Mouse (Mus musculus): ENCODE data around the gene Rarg. TPM values are rescaled to one million over a fixed set of nuclear protein-coding genes. Genes with fewer than 3 reads are reported as not detected.

Gene Rarg
- total RNA-seq, 1 experiment from 2014 or later = 26.6 TPM

GRCm38 (mm10) chr15:102191699-102192098, 65.6 kb downstream of the Rarg start:
- no peak for ATAC-seq (replicated peaks; ENCODE audit: insufficient number of reproducible peaks, low FRiP score, low TSS enrichment, poor library complexity, severe bottlenecking)

GRCm38 (mm10) chr15:102188883-102189282, 68.4 kb downstream of the Rarg start:
- no peak for ATAC-seq (replicated peaks; ENCODE audit: insufficient number of reproducible peaks, low FRiP score, low TSS enrichment, poor library complexity, severe bottlenecking)

GRCm38 (mm10) chr15:102188096-102188495, 69.2 kb downstream of the Rarg start:
- no peak for ATAC-seq (replicated peaks; ENCODE audit: insufficient number of reproducible peaks, low FRiP score, low TSS enrichment, poor library complexity, severe bottlenecking)

- ATAC-seq (replicated peaks; ENCODE audit: insufficient number of reproducible peaks, low FRiP score, low TSS enrichment, poor library complexity, severe bottlenecking) = no peak
Measured at GRCm38 (mm10) chr15:102186239-102186638, 71.1 kb downstream of the Rarg start.

Other genes with a start within 250 kb of the Rarg start
- 1.1 to 4.4 TPM (median 3.5 TPM) in 3 replicates for gene Krt18, start 229.3 kb downstream of the Rarg start, total RNA-seq (2017)
- 248 to 278 TPM (median 251 TPM) in 3 replicates for gene Eif4b, start 183.7 kb downstream of the Rarg start, total RNA-seq (2017)
- gene Tns2, start 157.1 kb downstream of the Rarg start, total RNA-seq (2017) = 5.7 TPM in 1 of 3 replicates, not detected in the others
- gene Spryd3, start 121.3 kb downstream of the Rarg start, total RNA-seq (2017) = 49.3 to 56.3 TPM (median 49.3 TPM) in 3 replicates
- 0.38 to 1.4 TPM (median 0.68 TPM) in 3 replicates for gene Igfbp6, start 113.2 kb downstream of the Rarg start, total RNA-seq (2017)
- gene Soat2, start 107.0 kb downstream of the Rarg start, total RNA-seq (2017) = 6.2 to 25.0 TPM (median 10.2 TPM) in 3 replicates
- 58.9 to 62.9 TPM (median 60.3 TPM) in 3 replicates for gene Zfp740, start 54.3 kb downstream of the Rarg start, total RNA-seq (2017)
- gene Csad, start 52.8 kb downstream of the Rarg start, total RNA-seq (2017) = 4.1 to 11.2 TPM (median 8.1 TPM) in 3 replicates
- gene Itgb7, start 25.6 kb downstream of the Rarg start, total RNA-seq (2017) = 533 to 618 TPM (median 601 TPM) in 3 replicates
- gene Gm9918, start 13.0 kb upstream of the Rarg start, total RNA-seq (2017) = not detected in 3 replicates
- 30.1 to 39.1 TPM (median 34.0 TPM) in 3 replicates for gene Mfsd5, start 21.9 kb upstream of the Rarg start, total RNA-seq (2017)
- gene Espl1, start 38.7 kb upstream of the Rarg start, total RNA-seq (2017) = 0.76 to 4.6 TPM (median 4.0 TPM) in 3 replicates
- 576 to 776 TPM (median 626 TPM) in 3 replicates for gene Pfdn5, start 68.6 kb upstream of the Rarg start, total RNA-seq (2017)
- 20.0 to 37.9 TPM (median 27.2 TPM) in 3 replicates for gene Myg1, start 74.2 kb upstream of the Rarg start, total RNA-seq (2017)
- gene Aaas, start 93.3 kb upstream of the Rarg start, total RNA-seq (2017) = 16.5 to 50.9 TPM (median 46.2 TPM) in 3 replicates
- not detected in 3 replicates for gene Sp7, start 109.7 kb upstream of the Rarg start, total RNA-seq (2017)
- 66.1 to 99.7 TPM (median 74.8 TPM) in 3 replicates for gene Sp1, start 148.6 kb upstream of the Rarg start, total RNA-seq (2017)
- gene Amhr2, start 187.8 kb upstream of the Rarg start, total RNA-seq (2017) = 0.86 TPM in 1 of 3 replicates, not detected in the others
- gene Prr13, start 201.5 kb upstream of the Rarg start, total RNA-seq (2017) = 233 to 280 TPM (median 259 TPM) in 3 replicates
- 106 to 183 TPM (median 119 TPM) in 3 replicates for gene Pcbp2, start 213.0 kb upstream of the Rarg start, total RNA-seq (2017)
- gene Gm10337, start 246.2 kb upstream of the Rarg start, total RNA-seq (2017) = not detected in 3 replicates

All from monocyte, adult 5-6 weeks (primary cell).